Mouse (Mus musculus) hindbrain, embryonic 13.5 days (tissue): ENCODE results near the gene Rnf133. TPM values are rescaled to one million over a fixed set of nuclear protein-coding genes. Genes with fewer than 3 reads are reported as not detected.
A peak's percentile ranks its signal among the peaks of the same experiment; 100 is the strongest.

Experiments used
- ATAC-seq: fragments of 200-750 bp; cut with Nextera tagmentation; 2 replicates; pipeline ENCODE4 v1.8.0; 2017; ENCODE audit warnings: moderate TSS enrichment; ENCODE audit not compliant: low FRiP score
- H3K27ac ChIP-seq: fragments of 300-500 bp; sonication (generic); 2 replicates; pipeline ENCODE4 v1.5.1; 2015; ENCODE audit warnings: inconsistent platforms, mild to moderate bottlenecking, moderate library complexity
- H3K27me3 ChIP-seq: fragments of 300-500 bp; sonication (generic); 2 replicates; pipeline ENCODE4 v1.6.1; 2015; ENCODE audit warnings: mild to moderate bottlenecking, inconsistent platforms
- H3K36me3 ChIP-seq: fragments of 300-500 bp; sonication (generic); 2 replicates; pipeline ENCODE4 v1.6.1; 2015; ENCODE audit warnings: mild to moderate bottlenecking, inconsistent platforms
- H3K4me1 ChIP-seq: fragments of 300-500 bp; sonication (generic); replicated peaks from 2 replicates; pipeline ENCODE4 v1.6.1; 2015; ENCODE audit warnings: inconsistent platforms
- H3K4me2 ChIP-seq: fragments of 300-500 bp; sonication (generic); 2 replicates; pipeline ENCODE4 v1.6.1; 2015; ENCODE audit warnings: inconsistent platforms, mild to moderate bottlenecking, moderate library complexity
- H3K4me3 ChIP-seq: fragments of 300-500 bp; sonication (generic); 2 replicates; pipeline ENCODE4 v1.5.1; 2015; ENCODE audit warnings: mild to moderate bottlenecking, inconsistent platforms
- H3K9ac ChIP-seq: fragments of 300-500 bp; sonication (generic); 2 replicates; pipeline ENCODE4 v1.6.1; 2015; ENCODE audit warnings: mild to moderate bottlenecking, inconsistent platforms
- H3K9me3 ChIP-seq: fragments of 300-500 bp; sonication (generic); 2 replicates; pipeline ENCODE4 v1.6.1; 2016; ENCODE audit warnings: inconsistent platforms
- WGBS: fragments of 180-500 bp; shearing (Covaris S2); methylation state at CpG from one replicate; pipeline ENCODE4 v1.1.7; 2015; 5-methylcytosine and 5-hydroxymethylcytosine counted together
- polyA plus RNA-seq: library from polyadenylated mRNA; unstranded; fragments of >200 nt; fragmentation: Nextera tagmentation; extraction: Ambion mirVana; gene quantifications from 2 replicates; pipeline ENCODE4 v1.2.1, GENCODE M21; 2015

Gene Rnf133
- not detected in 2 replicates for polyA plus RNA-seq

DNA sequence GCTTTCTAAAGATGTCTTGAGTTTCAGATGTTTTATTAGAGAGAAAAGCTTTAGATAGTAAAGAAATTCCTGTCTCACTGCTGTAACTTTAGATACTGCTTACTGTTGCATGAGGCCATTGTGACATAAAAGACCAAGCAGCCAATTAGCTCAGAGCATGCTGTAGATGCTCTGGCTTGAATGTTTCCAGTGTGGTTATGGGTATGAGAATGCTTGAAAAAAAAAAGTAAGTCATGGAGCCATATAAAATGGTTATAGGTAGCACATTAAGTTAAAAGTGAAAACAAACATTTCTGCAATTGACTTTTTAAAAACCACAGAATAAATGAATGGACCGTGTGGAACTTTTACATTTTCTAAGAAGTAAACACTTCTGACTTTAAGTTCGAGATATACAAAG, at the start of gene Rnf133:
Rnf133 (minus strand) TSS at position 101 of the 400 bp plus-strand sequence.
- Histone ChIP-seq H3K4me1 (no peaks in the 10 kb centered on the region), H3K9me3 (no peaks in the 10 kb centered on the region), H3K9ac (no peak within 1 kb of the TSS), H3K27ac (no peak within 1 kb of the TSS), H3K36me3 (no peaks in the 10 kb centered on the region), H3K27me3 (no peaks in the 10 kb centered on the region), H3K4me2 (no peak within 1 kb of the TSS), H3K4me3 (no peak within 1 kb of the TSS)
- WGBS = 97% methylated on average over 2 of the region's 2 CpGs
- no peak for ATAC-seq

DNA sequence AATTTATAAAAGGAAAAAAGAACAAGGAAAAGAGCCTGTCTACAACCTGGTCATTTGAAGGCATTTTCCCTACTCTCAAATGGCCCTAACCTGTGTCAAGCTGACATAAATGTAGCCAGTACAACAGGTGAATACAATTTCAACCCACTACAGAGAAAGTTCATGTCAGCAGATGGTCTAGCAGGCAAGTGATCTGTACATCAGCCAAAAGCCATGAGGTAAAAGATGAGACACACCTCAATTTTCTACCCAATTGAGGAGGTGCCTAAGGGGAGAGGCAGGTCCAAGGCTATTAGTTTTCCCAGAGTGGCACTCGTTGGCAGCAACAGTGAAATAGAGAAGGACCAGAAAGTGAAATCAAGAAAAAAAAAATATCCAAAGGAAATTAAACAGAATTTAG, 28.1 kb upstream of the Rnf133 start:
- Histone ChIP-seq H3K4me1 (no peaks in the 10 kb centered on the region), H3K36me3 (no peaks in the 10 kb centered on the region), H3K27ac (no peak overlapping the region), H3K4me2 (no peak overlapping the region), H3K4me3 (no peak overlapping the region), H3K9me3 (no peaks in the 10 kb centered on the region), H3K9ac (no peak overlapping the region), H3K27me3 (no peaks in the 10 kb centered on the region)
- ATAC-seq = no peak
- 83% methylated on average over 1 of the region's 1 CpGs for WGBS

DNA sequence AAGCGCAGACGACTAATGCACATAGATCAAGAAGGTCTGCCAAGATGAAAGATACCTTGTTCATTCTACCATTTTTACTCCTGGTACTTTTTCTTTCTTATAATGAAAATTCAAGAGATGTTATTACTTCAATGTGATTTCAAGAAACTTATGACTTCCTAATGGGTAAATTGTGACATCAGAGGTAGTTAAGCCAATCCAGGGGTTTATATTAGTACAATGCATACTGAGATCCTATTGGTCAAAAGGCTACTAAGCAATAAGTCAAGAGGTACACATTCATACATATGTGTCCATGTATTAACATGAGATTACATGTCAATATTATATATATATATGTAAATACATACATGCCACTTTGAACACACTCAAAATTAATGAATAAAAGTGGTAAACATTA, 4.9 kb upstream of the Rnf133 start, which contains the start of gene Rnf148:
Rnf148 (minus strand) TSS at position 101 of the 400 bp plus-strand sequence.
- Histone ChIP-seq H3K4me1 (no peaks in the 10 kb centered on the region), H3K4me2 (no peak within 1 kb of the TSS), H3K27me3 (no peaks in the 10 kb centered on the region), H3K4me3 (no peak within 1 kb of the TSS), H3K27ac (no peak within 1 kb of the TSS), H3K9me3 (no peaks in the 10 kb centered on the region), H3K36me3 (no peaks in the 10 kb centered on the region), H3K9ac (no peak within 1 kb of the TSS)
- ATAC-seq = no peak
- 83% methylated on average over 2 of the region's 2 CpGs for WGBS

- H3K9ac ChIP-seq = no peak overlapping the region
- no peak overlapping the region for H3K27ac ChIP-seq
- H3K9me3 ChIP-seq = no peaks in the 10 kb centered on the region
- H3K36me3 ChIP-seq = no peaks in the 10 kb centered on the region
- no peaks in the 10 kb centered on the region for H3K4me1 ChIP-seq
- WGBS = 90% methylated on average over 8 of the region's 8 CpGs
- no peak overlapping the region for H3K4me3 ChIP-seq
- no peaks in the 10 kb centered on the region for H3K27me3 ChIP-seq
- ATAC-seq = no peak
- H3K4me2 ChIP-seq = no peak overlapping the region
Observed at GRCm38 (mm10) chr6:23648732-23649131, 1.4 kb downstream of the Rnf133 start.

DNA sequence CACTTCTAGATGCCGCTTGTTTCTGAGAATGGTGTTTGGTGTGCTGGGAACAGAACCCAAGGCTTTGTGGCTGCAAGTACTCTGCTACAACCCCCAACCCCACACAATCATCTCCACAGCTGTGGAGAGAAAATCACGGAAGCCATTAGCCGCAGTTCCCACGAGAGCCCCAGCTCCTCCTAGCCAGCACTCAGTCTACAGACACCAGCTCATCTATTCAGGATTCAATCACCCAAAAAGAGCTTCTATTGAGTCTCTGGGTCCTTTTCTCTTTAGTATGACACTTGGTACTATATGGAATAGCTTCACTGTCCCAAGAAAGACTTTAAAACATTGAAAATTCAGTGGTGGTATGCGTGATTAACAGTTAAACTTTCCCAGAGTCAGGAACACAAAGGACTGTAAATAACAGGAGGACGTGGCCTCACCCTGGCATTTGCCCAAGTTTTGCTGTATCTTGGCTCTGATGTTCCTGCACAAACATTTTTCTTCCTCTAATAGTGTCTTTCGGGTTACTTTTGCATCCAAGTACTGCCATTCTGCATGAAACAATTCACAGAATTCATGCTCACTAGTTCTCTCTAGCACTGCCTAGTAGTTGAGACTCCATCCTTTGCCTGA, 2.4 kb downstream of the Rnf133 start:
- H3K4me1 ChIP-seq = no peaks in the 10 kb centered on the region
- H3K27ac ChIP-seq = 0 out of 2 replicates have a peak overlapping the region, but pooled peaks have one; percentile 5
- ATAC-seq = no peak
- H3K36me3 ChIP-seq = no peaks in the 10 kb centered on the region
- H3K9me3 ChIP-seq = no peaks in the 10 kb centered on the region
- no peak overlapping the region for H3K4me2 ChIP-seq
- H3K9ac ChIP-seq = no peak overlapping the region
- H3K4me3 ChIP-seq = no peak overlapping the region
- WGBS = 71% methylated on average over 7 of the region's 7 CpGs
- H3K27me3 ChIP-seq = no peaks in the 10 kb centered on the region

DNA sequence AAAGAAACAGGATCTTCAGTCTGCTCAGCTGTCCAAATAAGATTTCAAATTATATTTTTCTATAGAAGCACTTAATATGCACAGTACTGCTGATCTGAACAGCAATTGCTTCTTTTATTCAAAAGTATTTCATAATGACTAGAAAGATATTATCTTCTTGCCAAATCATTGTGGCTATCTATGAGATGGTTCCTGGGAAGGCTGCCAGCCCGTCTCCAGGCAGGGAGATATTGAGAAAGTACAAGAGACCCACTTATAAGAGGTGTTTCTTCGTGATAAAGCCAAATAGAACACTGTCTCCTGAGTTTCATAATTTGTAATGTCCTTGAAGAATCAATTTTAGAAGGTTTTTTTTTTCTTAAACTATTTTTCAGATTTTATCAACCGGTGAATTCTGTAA, 13.0 kb downstream of the Rnf133 start:
- Histone ChIP-seq H3K27ac (no peak overlapping the region), H3K9ac (no peak overlapping the region), H3K4me2 (no peak overlapping the region), H3K27me3 (no peaks in the 10 kb centered on the region), H3K4me1 (no peaks in the 10 kb centered on the region), H3K4me3 (no peak overlapping the region), H3K9me3 (no peaks in the 10 kb centered on the region), H3K36me3 (no peaks in the 10 kb centered on the region)
- WGBS = 77% methylated on average over 3 of the region's 3 CpGs
- no peak for ATAC-seq

DNA sequence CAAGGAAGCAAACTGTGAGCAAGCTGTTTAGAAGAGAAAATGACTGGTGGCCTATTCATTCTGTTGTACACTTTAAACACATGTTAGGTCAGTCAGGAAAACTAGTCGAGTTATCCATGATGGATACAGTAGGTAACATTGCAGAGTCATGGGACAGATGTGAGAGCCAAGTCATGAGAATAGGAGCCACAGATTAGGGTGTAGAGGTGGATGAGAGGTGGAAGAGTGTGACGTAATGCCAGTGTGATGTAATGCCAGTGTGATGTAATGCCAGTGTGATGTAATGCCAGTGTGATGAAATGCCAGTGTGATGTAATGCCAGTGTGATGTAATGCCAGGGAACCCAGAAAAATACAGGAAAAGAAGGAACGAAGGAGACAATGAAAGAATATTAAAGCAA, 14.9 kb downstream of the Rnf133 start:
- Histone ChIP-seq H3K9ac (no peak overlapping the region), H3K4me2 (no peak overlapping the region), H3K4me3 (no peak overlapping the region), H3K27ac (no peak overlapping the region), H3K4me1 (peaks cover 3% of the 10 kb centered on the region), H3K36me3 (no peaks in the 10 kb centered on the region), H3K9me3 (no peaks in the 10 kb centered on the region), H3K27me3 (no peaks in the 10 kb centered on the region)
- ATAC-seq = no peak
- 95% methylated on average over 3 of the region's 3 CpGs for WGBS

DNA sequence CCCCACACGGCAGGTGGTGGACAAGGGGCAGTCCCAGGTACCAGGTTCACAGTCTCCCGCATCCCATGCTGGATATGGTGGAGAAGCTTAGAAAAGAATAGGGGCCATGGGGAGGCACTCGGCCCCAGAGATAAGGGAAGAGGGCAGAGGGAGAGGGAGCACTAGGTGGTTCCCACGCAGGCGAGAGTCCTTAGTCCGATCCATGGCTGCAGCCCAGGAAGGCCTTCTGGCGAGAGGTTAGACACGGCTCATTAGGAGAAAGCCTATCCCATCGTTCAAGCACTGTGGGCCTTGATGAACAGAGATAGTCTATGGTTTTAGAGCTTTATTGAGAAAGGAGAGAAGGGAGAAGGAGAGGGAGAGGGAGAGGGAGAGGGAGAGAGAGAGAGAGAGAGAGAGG, 16.1 kb downstream of the Rnf133 start:
- Histone ChIP-seq H3K4me3 (no peak overlapping the region), H3K36me3 (no peaks in the 10 kb centered on the region), H3K4me1 (peaks cover 3% of the 10 kb centered on the region), H3K9ac (no peak overlapping the region), H3K4me2 (no peak overlapping the region), H3K9me3 (no peaks in the 10 kb centered on the region), H3K27ac (no peak overlapping the region), H3K27me3 (no peaks in the 10 kb centered on the region)
- no peak for ATAC-seq
- 71% methylated on average over 9 of the region's 9 CpGs for WGBS

- no peak overlapping the region for H3K9ac ChIP-seq
- H3K36me3 ChIP-seq = no peaks in the 10 kb centered on the region
- no peaks in the 10 kb centered on the region for H3K27me3 ChIP-seq
- H3K9me3 ChIP-seq = no peaks in the 10 kb centered on the region
- no peak overlapping the region for H3K4me3 ChIP-seq
- 17% methylated on average over 4 of the region's 4 CpGs for WGBS
- ATAC-seq = no peak
- peaks cover 3% of the 10 kb centered on the region for H3K4me1 ChIP-seq
- H3K4me2 ChIP-seq = no peak overlapping the region
- H3K27ac ChIP-seq = no peak overlapping the region
Observed at GRCm38 (mm10) chr6:23630465-23630864, 19.6 kb downstream of the Rnf133 start.

Other genes with a start within 250 kb of the Rnf133 start
- gene Rnf148, start 4.8 kb upstream of the Rnf133 start, polyA plus RNA-seq = not detected in 2 replicates
- 4.4 and 4.7 TPM in 2 replicates for gene Cadps2, start 189.1 kb upstream of the Rnf133 start, polyA plus RNA-seq